Mouse (Mus musculus) stomach, embryonic 14.5 days (tissue): Measurements from ENCODE around the gene Prrc2a. TPM values are rescaled to one million over a fixed set of nuclear protein-coding genes. Genes with fewer than 3 reads are reported as not detected.

Experiments used
- ATAC-seq: fragments of 200-750 bp; cut with Nextera tagmentation; 2 replicates; pipeline ENCODE4 v1.8.0; 2017; ENCODE audit warnings: low read depth, moderate TSS enrichment; ENCODE audit not compliant: insufficient number of reproducible peaks, insufficient read depth, low FRiP score
- H3K27ac ChIP-seq: fragments of 300-500 bp; sonication (generic); 2 replicates; pipeline ENCODE4 v1.5.1; 2014; ENCODE audit warnings: mild to moderate bottlenecking, low read length, moderate library complexity, mixed read lengths
- H3K27me3 ChIP-seq: fragments of 300-500 bp; sonication (generic); 2 replicates; pipeline ENCODE4 v1.6.1; 2014; ENCODE audit warnings: low read length, control low read depth, mixed read lengths; ENCODE audit not compliant: control insufficient read depth, insufficient read depth
- H3K36me3 ChIP-seq: fragments of 300-500 bp; sonication (generic); 2 replicates; pipeline ENCODE4 v1.6.1; 2014; ENCODE audit warnings: mild to moderate bottlenecking, control low read depth, low read length, moderate library complexity, mixed read lengths; ENCODE audit not compliant: control insufficient read depth, insufficient read depth
- H3K4me1 ChIP-seq: fragments of 300-500 bp; sonication (generic); 2 replicates; pipeline ENCODE4 v1.6.1; 2014; ENCODE audit warnings: low read length, control low read depth, mixed read lengths; ENCODE audit not compliant: control insufficient read depth, insufficient read depth
- H3K4me2 ChIP-seq: fragments of 300-500 bp; sonication (generic); replicated peaks from 2 replicates; pipeline ENCODE4 v1.6.1; 2014; ENCODE audit warnings: low read depth, low read length, control low read depth
- H3K4me3 ChIP-seq: fragments of 300-500 bp; sonication (generic); 2 replicates; pipeline ENCODE4 v1.5.1; 2014; ENCODE audit warnings: low read depth, low read length, control low read depth
- H3K9ac ChIP-seq: fragments of 300-500 bp; sonication (generic); replicated peaks from 2 replicates; pipeline ENCODE4 v1.6.1; 2014; ENCODE audit warnings: low read depth, mild to moderate bottlenecking, control low read depth, low read length, moderate library complexity, mixed read lengths
- H3K9me3 ChIP-seq: fragments of 300-500 bp; sonication (generic); 2 replicates; pipeline ENCODE4 v1.6.1; 2016; ENCODE audit warnings: low read depth, low read length, control low read depth; ENCODE audit not compliant: control insufficient read depth
- WGBS: fragments of 180-500 bp; shearing (Covaris S2); extraction: QIAGEN DNeasy Blood & Tissue Kit; methylation state at CpG from one replicate; pipeline ENCODE4 v1.1.7; 2014; 5-methylcytosine and 5-hydroxymethylcytosine counted together
- polyA plus RNA-seq: library from polyadenylated mRNA; unstranded; fragments of >200 nt; fragmentation: Nextera tagmentation; extraction: Ambion mirVana; gene quantifications from 2 replicates; pipeline ENCODE4 v1.2.1, GENCODE M21; 2014

The Prrc2a gene
- polyA plus RNA-seq, 1 experiment from 2014 or later, result 222 TPM

DNA sequence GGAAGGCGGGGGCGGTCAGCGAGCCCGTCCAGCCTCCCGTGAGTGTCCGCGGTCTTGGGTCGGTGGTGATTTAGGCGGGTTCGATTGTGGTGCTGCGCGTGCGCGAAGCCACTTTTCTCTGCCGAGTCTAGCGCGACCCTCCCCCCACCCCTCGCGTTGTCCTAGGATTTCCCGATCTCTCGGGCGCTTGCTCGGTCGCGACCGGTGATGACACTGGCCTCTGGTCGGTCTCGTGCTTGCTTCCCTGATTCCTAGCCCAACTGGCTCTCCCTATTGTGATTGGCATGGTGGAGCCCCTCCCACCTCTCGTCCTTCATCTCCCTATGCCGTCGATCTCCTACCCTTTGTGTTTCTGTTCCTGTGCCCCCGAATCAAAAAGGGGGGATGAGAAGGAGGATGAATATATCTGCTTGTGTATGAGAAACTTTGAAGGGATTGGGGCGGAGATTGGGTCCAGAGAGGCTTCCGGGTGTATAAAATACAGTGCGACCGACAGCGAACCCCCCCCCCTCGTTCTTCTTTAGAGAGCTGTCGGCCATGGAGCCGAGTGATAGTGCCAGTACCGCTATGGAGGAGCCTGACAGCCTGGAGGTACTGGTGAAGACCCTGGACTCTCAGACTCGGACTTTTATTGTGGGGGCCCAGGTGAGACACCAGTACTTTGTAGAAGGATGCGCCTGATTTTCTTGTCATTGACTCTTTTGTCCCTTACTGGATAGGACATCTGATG, 28.9 kb downstream of the Prrc2a start:
- peak; percentile 54 for ATAC-seq
- Histone ChIP-seq H3K36me3 (peaks cover 24% of the 10 kb centered on the region), H3K4me2 (peak overlapping the region; percentile 88), H3K4me3 (peak overlapping the region; percentile 67), H3K27ac (peak overlapping the region; percentile 92), H3K9ac (peak overlapping the region; percentile 84), H3K27me3 (no peaks in the 10 kb centered on the region), H3K4me1 (peaks cover 12% of the 10 kb centered on the region), H3K9me3 (no peaks in the 10 kb centered on the region)
- 1% methylated on average over 43 of the region's 43 CpGs for WGBS

DNA sequence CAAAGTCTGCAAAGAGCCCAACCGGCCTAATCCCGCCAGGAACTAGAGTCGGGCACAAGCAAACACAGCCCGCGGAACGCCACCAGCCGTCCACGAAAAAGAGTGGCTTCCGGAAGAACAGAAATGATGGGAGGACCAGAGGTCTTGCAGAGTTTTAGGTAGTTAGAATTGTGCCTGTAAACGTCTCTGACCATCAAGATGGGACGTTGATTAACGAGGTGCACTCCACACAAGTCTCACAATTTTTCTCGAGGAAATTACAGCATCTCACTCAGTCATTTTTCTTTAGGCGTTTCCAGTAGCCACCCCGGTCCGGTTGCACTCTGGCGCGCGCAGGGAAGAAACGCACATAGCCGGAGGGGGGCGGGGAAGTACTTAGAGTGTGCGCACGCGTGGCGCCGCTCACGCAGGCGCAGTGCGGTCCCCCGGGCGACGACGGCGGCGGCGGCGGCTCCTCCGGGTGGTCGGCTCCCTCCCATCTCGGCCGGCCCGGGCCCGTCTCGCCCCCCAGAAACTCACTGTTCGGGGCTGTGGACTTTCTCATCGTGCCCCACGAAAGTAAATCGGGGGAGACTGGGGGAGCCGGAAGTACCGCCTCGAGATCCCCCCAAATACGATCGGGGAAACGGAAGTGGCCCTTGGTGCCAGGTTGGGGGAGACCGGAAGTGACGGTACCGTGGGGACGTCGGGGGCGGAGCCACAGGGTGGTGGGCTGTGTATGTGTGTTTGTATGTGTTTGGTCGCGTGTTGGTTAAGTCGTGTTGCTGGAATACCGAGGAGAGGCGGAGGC, 29.7 kb downstream of the Prrc2a start, which contains the start of gene Bag6:
Bag6 (plus strand) TSS at position 378 of the 790 bp plus-strand sequence.
- peak within 1 kb of the TSS; percentile 67 for H3K4me3 ChIP-seq
- peak within 1 kb of the TSS; percentile 88 for H3K4me2 ChIP-seq
- H3K36me3 ChIP-seq, result peaks cover 16% of the 10 kb centered on the region
- H3K27me3 ChIP-seq, result no peaks in the 10 kb centered on the region
- peak within 1 kb of the TSS; percentile 84 for H3K9ac ChIP-seq
- peak within 1 kb of the TSS; percentile 92 for H3K27ac ChIP-seq
- no peaks in the 10 kb centered on the region for H3K9me3 ChIP-seq
- H3K4me1 ChIP-seq, result peaks cover 12% of the 10 kb centered on the region
- under 1% methylated on average over 66 of the region's 66 CpGs for WGBS
- peak; percentile 93 for ATAC-seq

DNA sequence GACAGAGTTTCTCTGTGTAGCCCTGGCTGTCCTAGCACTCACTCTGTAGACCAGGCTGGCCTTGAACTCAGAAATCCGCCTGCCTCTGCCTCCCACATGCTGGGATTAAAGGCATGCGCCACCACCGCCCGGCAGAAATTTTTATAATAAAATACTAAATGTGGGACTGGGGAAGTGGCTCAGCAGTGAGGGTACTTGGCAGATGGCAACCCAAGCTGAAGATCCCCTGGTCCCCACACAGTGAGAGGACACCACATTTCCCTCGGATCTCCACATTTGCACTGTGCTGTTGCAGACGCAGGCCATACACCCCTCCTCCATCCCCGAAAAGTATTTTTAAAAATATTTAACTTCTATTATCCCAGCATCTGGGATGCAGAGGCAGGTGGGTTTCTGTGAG, 31.2 kb downstream of the Prrc2a start:
- Histone ChIP-seq H3K27ac (no peak overlapping the region), H3K36me3 (peaks cover 2% of the 10 kb centered on the region), H3K4me2 (no peak overlapping the region), H3K4me3 (no peak overlapping the region), H3K9ac (no peak overlapping the region), H3K4me1 (peaks cover 12% of the 10 kb centered on the region), H3K9me3 (no peaks in the 10 kb centered on the region), H3K27me3 (no peaks in the 10 kb centered on the region)
- WGBS, result 90% methylated on average over 7 of the region's 7 CpGs
- no peak for ATAC-seq

DNA sequence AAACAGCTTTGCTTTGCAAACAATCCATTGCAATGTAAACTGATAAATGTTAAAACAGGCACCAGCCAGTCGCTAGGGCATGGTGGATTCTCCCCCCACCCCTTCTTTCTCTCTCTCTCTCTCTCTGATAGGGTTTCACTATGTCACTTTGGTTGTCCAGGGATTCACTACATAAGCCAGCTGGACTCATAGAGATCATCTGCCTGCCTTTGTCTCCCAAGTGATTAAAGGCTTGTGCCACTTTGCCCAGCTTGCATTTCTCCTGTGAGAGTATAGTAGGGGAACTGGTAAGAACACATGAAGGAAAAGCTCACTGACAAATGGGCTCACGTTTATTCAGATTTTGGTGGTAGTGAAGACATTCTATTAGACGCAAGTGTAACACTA, 32.5 kb downstream of the Prrc2a start:
- no peaks in the 10 kb centered on the region for H3K9me3 ChIP-seq
- 67% methylated on average over 3 of the region's 3 CpGs for WGBS
- no peak for ATAC-seq
- H3K27ac ChIP-seq, result no peak overlapping the region
- H3K4me3 ChIP-seq, result no peak overlapping the region
- peaks cover 4% of the 10 kb centered on the region for H3K36me3 ChIP-seq
- H3K4me2 ChIP-seq, result no peak overlapping the region
- peaks cover 17% of the 10 kb centered on the region for H3K4me1 ChIP-seq
- no peaks in the 10 kb centered on the region for H3K27me3 ChIP-seq
- H3K9ac ChIP-seq, result 0 out of 2 replicates have a peak overlapping the region, but pooled peaks have one; percentile 10

DNA sequence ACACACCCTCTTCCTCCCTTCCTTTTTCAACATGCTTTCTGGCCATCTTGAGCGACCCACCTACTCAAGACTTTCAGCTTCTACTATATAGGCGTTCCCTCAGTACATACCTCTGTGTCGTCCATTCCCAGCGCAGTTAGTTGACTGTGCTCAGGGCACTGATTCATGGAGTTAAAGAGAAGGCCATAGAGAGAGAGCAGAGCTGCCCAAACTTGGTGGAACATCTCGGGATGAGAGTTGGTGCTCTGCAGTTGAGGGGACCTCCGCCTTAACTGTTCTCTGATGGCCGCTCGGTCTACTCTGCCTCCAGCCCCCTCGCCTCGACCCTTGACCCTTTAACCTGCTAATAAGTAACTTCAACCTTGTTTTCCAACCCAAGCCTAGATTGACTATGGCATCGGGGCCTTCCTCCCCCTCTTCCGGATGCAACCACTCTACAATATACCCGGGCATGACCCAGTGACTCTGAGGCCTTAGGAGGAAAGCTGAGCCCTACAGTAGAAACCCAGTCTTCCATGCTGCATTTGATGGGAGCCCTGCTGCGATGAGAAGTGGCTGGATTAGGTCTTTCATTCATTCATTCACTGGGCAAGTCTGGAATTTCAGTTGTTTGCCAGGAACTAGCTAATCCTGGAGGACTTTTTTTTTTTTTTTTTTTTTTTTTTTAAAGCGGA, 33.1 kb downstream of the Prrc2a start, which contains the start of gene Apom:
Apom (minus strand) TSS at position 551 of the 674 bp plus-strand sequence.
- Histone ChIP-seq H3K4me1 (peaks cover 15% of the 10 kb centered on the region), H3K4me3 (no peak within 1 kb of the TSS), H3K36me3 (peaks cover 4% of the 10 kb centered on the region), H3K9me3 (no peaks in the 10 kb centered on the region), H3K4me2 (no peak within 1 kb of the TSS), H3K27ac (no peak within 1 kb of the TSS), H3K9ac (0 out of 2 replicates have a peak within 1 kb of the TSS, but pooled peaks have one; percentile 10), H3K27me3 (no peaks in the 10 kb centered on the region)
- 72% methylated on average over 15 of the region's 15 CpGs for WGBS
- no peak for ATAC-seq

DNA sequence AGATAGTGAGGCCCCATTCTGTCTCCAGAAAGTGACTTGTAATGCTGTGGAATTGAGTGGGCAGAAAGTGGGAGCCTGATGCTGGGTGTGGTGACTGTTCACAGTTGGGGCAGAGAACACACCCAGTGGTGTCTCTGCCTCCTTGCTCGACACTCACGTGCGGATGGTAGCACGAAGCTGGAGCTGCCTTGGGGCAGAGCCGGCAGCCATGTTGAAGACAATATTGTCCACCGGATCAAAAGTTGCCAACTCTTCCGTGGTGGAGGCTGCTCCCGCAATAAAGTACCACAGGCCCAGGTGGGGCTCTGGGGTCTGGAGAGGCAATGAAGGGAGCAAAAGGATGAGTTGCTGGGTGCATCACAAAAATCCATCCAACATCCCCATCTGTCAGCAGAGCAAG, 33.7 kb downstream of the Prrc2a start:
- H3K9ac ChIP-seq, result no peak overlapping the region
- WGBS, result 90% methylated on average over 8 of the region's 8 CpGs
- no peak overlapping the region for H3K4me2 ChIP-seq
- H3K36me3 ChIP-seq, result peaks cover 4% of the 10 kb centered on the region
- no peak for ATAC-seq
- H3K4me3 ChIP-seq, result no peak overlapping the region
- H3K27me3 ChIP-seq, result no peaks in the 10 kb centered on the region
- no peaks in the 10 kb centered on the region for H3K9me3 ChIP-seq
- no peak overlapping the region for H3K27ac ChIP-seq
- H3K4me1 ChIP-seq, result peaks cover 11% of the 10 kb centered on the region

DNA sequence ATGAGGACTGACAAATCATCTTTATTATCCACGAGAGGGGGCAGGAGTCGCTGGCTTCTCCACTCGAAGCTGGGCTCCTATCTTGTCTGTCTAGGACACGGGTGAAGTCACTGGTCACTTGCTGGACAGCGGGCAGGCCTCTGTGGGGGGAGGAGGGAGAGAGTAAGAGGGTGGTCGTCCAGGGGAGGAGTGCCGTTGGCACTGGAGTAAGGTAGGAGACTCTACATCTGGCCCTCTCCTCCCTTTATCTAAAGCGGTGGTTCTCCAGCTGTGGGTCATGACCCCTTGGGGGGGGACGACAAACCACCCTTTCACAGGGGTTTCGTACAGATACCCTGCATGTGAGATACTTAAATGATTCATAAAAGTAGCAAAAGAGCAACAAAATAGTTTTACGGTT, 35.7 kb downstream of the Prrc2a start:
- no peak for ATAC-seq
- Histone ChIP-seq H3K36me3 (peaks cover 5% of the 10 kb centered on the region), H3K9ac (no peak overlapping the region), H3K4me2 (no peak overlapping the region), H3K27me3 (no peaks in the 10 kb centered on the region), H3K4me1 (peaks cover 17% of the 10 kb centered on the region), H3K4me3 (no peak overlapping the region), H3K9me3 (no peaks in the 10 kb centered on the region), H3K27ac (no peak overlapping the region)
- WGBS, result 69% methylated on average over 11 of the region's 11 CpGs

DNA sequence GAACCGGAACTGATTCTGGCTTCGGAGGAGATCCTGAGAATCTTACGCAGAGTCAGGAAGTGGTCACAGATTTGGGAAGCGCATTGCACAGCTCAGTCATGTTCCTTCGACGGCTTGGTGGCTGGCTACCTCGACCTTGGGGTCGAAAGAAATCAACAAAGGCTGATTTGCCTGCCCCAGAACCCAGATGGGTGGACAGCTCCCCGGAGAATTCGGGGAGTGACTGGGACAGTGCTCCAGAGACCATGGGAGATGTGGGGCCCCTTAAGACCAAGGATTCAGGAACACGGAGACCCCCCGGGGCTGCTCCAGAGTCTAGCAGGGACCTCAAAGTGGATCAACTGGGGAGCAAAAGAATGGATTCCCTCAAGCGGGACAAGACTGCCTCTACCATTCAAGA, 37.7 kb downstream of the Prrc2a start:
- WGBS, result 60% methylated on average over 13 of the region's 13 CpGs
- Histone ChIP-seq H3K4me3 (peak overlapping the region; percentile 40), H3K36me3 (peaks cover 10% of the 10 kb centered on the region), H3K4me2 (peak overlapping the region; percentile 60), H3K27ac (no peak overlapping the region), H3K9me3 (no peaks in the 10 kb centered on the region), H3K4me1 (peaks cover 17% of the 10 kb centered on the region), H3K27me3 (no peaks in the 10 kb centered on the region), H3K9ac (peak overlapping the region; percentile 41)
- ATAC-seq, result no peak
